Mouse (Mus musculus) CH12.LX (cell line): ENCODE data around the gene Magi2. TPM values are rescaled to one million over a fixed set of nuclear protein-coding genes. Genes with fewer than 3 reads are reported as not detected.

Source experiments
- DNase-seq: peaks from one replicate; pipeline ENCODE4 v3.0.0-alpha.2; 2013; ENCODE audit errors: extremely low read depth
- H3K27ac ChIP-seq: 2 replicates; pipeline ENCODE4 v1.5.1; 2012; ENCODE audit warnings: low read depth, mild to moderate bottlenecking, control low read depth, moderate library complexity; ENCODE audit not compliant: insufficient read depth
- H3K27me3 ChIP-seq: replicated peaks from 2 replicates; pipeline ENCODE3; 2012; ENCODE audit warnings: inconsistent platforms
- H3K36me3 ChIP-seq, 2 experiments: replicated peaks in 1 of 2; 2 replicates each; pipeline versions ENCODE3 to v1.6.1; 2012; ENCODE audit warnings: inconsistent platforms in 1 of 2, low read length in 1 of 2, mild to moderate bottlenecking in 1 of 2, mixed read lengths in 1 of 2, moderate library complexity in 1 of 2; ENCODE audit not compliant: control insufficient read depth in 1 of 2, insufficient read depth in 1 of 2
- H3K4me1 ChIP-seq, 2 experiments: 2 replicates each; pipeline ENCODE4 v1.6.1; 2012; ENCODE audit warnings: inconsistent platforms in 1 of 2, moderate library complexity in 1 of 2; ENCODE audit not compliant: insufficient read depth in 2 of 2, control insufficient read depth in 1 of 2
- H3K4me2 ChIP-seq: 2 replicates; pipeline ENCODE4 v1.6.1; 2012; ENCODE audit warnings: low read depth, mild to moderate bottlenecking, control low read depth; ENCODE audit not compliant: poor library complexity, insufficient read depth, severe bottlenecking
- H3K4me3 ChIP-seq, 3 experiments: fragments of 150-350 bp in 1 of 3; sonication (generic) in 1 of 3; replicated peaks in 1 of 3; 2 replicates each; pipeline versions ENCODE3 to v1.5.1; 2011 to 2012; ENCODE audit warnings: low read depth in 2 of 3, low read length in 2 of 3, mild to moderate bottlenecking in 2 of 3, moderate library complexity in 2 of 3, control low read depth in 1 of 3, improper control_type of control experiment in 1 of 3, inconsistent platforms in 1 of 3, mixed read lengths in 1 of 3; ENCODE audit not compliant: poor library complexity in 1 of 3
- H3K79me2 ChIP-seq: replicated peaks from 2 replicates; pipeline ENCODE4 v1.6.1; 2012; ENCODE audit warnings: mild to moderate bottlenecking, moderate library complexity; ENCODE audit not compliant: control insufficient read depth, poor library complexity, insufficient read depth, severe bottlenecking; ENCODE audit errors: extremely low read depth
- H3K9ac ChIP-seq: 2 replicates; pipeline ENCODE4 v1.6.1; 2012; ENCODE audit warnings: low read depth, mild to moderate bottlenecking, control low read depth, moderate library complexity; ENCODE audit not compliant: insufficient read depth
- H3K9me3 ChIP-seq: replicated peaks from 2 replicates; pipeline ENCODE3; 2012; ENCODE audit warnings: low read length, inconsistent platforms, mixed read lengths
- CHD1 ChIP-seq: IDR thresholded peaks from 2 replicates; pipeline ENCODE4 v1.6.1; 2012; ENCODE audit warnings: low read depth, low read length, improper control_type of control experiment, inconsistent platforms
- CTCF ChIP-seq, 2 experiments: IDR thresholded peaks in 1 of 2; conservative IDR thresholded peaks in 1 of 2; 2 replicates each; pipeline ENCODE4 v1.5.1; 2011 to 2012; ENCODE audit warnings: low read depth in 2 of 2, low read length in 2 of 2, improper control_type of control experiment in 1 of 2, inconsistent platforms in 1 of 2, mild to moderate bottlenecking in 1 of 2, moderate library complexity in 1 of 2
- E2F4 ChIP-seq: IDR thresholded peaks from 2 replicates; pipeline ENCODE4 v1.6.1; 2011; ENCODE audit warnings: low read depth, low read length, improper control_type of control experiment; ENCODE audit not compliant: insufficient replicate concordance
- ELF1 ChIP-seq: IDR thresholded peaks from 2 replicates; pipeline ENCODE4 v1.6.1; 2014; ENCODE audit warnings: low read depth, mild to moderate bottlenecking, inconsistent platforms, low read length, improper control_type of control experiment
- EP300 ChIP-seq: IDR thresholded peaks from 2 replicates; pipeline ENCODE4 v1.6.1; 2011; ENCODE audit warnings: low read length, improper control_type of control experiment
- IRF4 ChIP-seq: IDR thresholded peaks from 2 replicates; pipeline ENCODE4 v1.6.1; 2014; ENCODE audit warnings: low read depth, mild to moderate bottlenecking, inconsistent platforms, low read length, improper control_type of control experiment
- MAX ChIP-seq: IDR thresholded peaks from 2 replicates; pipeline ENCODE4 v1.6.1; 2011; ENCODE audit warnings: low read length, improper control_type of control experiment
- MAZ ChIP-seq: IDR thresholded peaks from 2 replicates; pipeline ENCODE4 v1.6.1; 2012; ENCODE audit warnings: low read depth, mild to moderate bottlenecking, inconsistent platforms, low read length, improper control_type of control experiment, moderate library complexity
- NELFE ChIP-seq: IDR thresholded peaks from 2 replicates; pipeline ENCODE4 v1.6.1; 2011; ENCODE audit warnings: low read depth, low read length, improper control_type of control experiment
- NRF1 ChIP-seq: IDR thresholded peaks from 2 replicates; pipeline ENCODE4 v1.6.1; 2014; ENCODE audit warnings: low read depth, mild to moderate bottlenecking, inconsistent platforms, low read length, improper control_type of control experiment, moderate library complexity
- POLR2A ChIP-seq: IDR thresholded peaks from 2 replicates; pipeline ENCODE4 v1.6.1; 2011; ENCODE audit warnings: low read depth, mild to moderate bottlenecking, improper control_type of control experiment, low read length
- POLR2AphosphoS2 ChIP-seq: IDR thresholded peaks from 2 replicates; pipeline ENCODE4 v1.6.1; 2011; ENCODE audit warnings: low read depth, low read length, improper control_type of control experiment
- RCOR1 ChIP-seq: conservative IDR thresholded peaks from 2 replicates; pipeline ENCODE4 v1.6.1; 2012; ENCODE audit warnings: low read depth, mild to moderate bottlenecking, inconsistent platforms, low read length, improper control_type of control experiment
- SMC3 ChIP-seq: IDR thresholded peaks from 2 replicates; pipeline ENCODE4 v1.6.1; 2011; ENCODE audit warnings: low read depth, low read length, improper control_type of control experiment
- TCF12 ChIP-seq: IDR thresholded peaks from 2 replicates; pipeline ENCODE4 v1.6.1; 2014; ENCODE audit warnings: low read depth, mild to moderate bottlenecking, inconsistent platforms, low read length, improper control_type of control experiment
- USF1 ChIP-seq: IDR thresholded peaks from 2 replicates; pipeline ENCODE4 v1.6.1; 2014; ENCODE audit warnings: low read depth, mild to moderate bottlenecking, inconsistent platforms, low read length, improper control_type of control experiment
- ZC3H11A ChIP-seq: IDR thresholded peaks from 2 replicates; pipeline ENCODE4 v1.6.1; 2012; ENCODE audit warnings: low read depth, mild to moderate bottlenecking, inconsistent platforms, low read length, improper control_type of control experiment
- ZKSCAN1 ChIP-seq: IDR thresholded peaks from 2 replicates; pipeline ENCODE4 v1.6.1; 2012; ENCODE audit warnings: low read depth, inconsistent platforms, low read length, improper control_type of control experiment, borderline replicate concordance
- ZNF384 ChIP-seq: IDR thresholded peaks from 2 replicates; pipeline ENCODE4 v1.6.1; 2012; ENCODE audit warnings: low read depth, low read length, improper control_type of control experiment, inconsistent platforms
- dilution Hi-C: fragments of 300-500 bp; cut with MboI; formaldehyde crosslinking; loops from 2 replicates; pipeline ENCODE4 v1.14.3; 2020; ENCODE audit warnings: low sequenced_read_pairs; ENCODE audit not compliant: extremely low pct_unique_long_range_greater_than_20kb, extremely low pct_ligation_motif_present
- in situ Hi-C: fragments of 300-500 bp; cut with MboI; formaldehyde crosslinking; loops from 3 replicates; pipeline ENCODE4 v1.14.3; 2019; ENCODE audit warnings: low sequenced_read_pairs, low pct_ligation_motif_present, low pct_unique_long_range_greater_than_20kb, mixed read lengths
- polyA plus RNA-seq: library from polyadenylated mRNA; unstranded; fragments of >175 nt; gene quantifications from 2 replicates; pipeline ENCODE4 v1.2.1, GENCODE M21; 2012; ENCODE audit warnings: low read depth; ENCODE audit not compliant: insufficient read length
- total RNA-seq, 2 experiments: library from RNA; depleted of rRNA; stranded (reverse); fragments of 300-350 nt in 1 of 2; fragments of >200 nt in 1 of 2; gene quantifications; 2 replicates each; pipeline ENCODE4 v1.2.3; 2012 to 2014

Gene Magi2
- total and polyA plus RNA-seq, 3 experiments, result 0.37 to 0.63 (median 0.42) TPM

- Histone ChIP-seq H3K27ac (no peak overlapping the region), H3K36me3 (no peaks in the 10 kb centered on the region), H3K9ac (no peak overlapping the region), H3K27me3 (no peaks in the 10 kb centered on the region), H3K4me3 (no peak overlapping the region), H3K9me3 (no peaks in the 10 kb centered on the region), H3K4me1 (no peaks in the 10 kb centered on the region), H3K79me2 (no peaks in the 10 kb centered on the region), H3K4me2 (no peak overlapping the region)
- TF ChIP-seq E2F4 (no peak), ZKSCAN1 (no peak), TCF12 (no peak), POLR2A (no peak), ELF1 (no peak)
- in situ Hi-C loops (no loop called here), dilution Hi-C loops (no loop called here)
- no peak for DNase-seq
These were observed 1067.7 kb downstream of the Magi2 start for GRCm38 (mm10) chr5:20294521-20294920.

GRCm38 (mm10) chr5:20299816-20300215 is 1073.0 kb downstream of the Magi2 start:
- Histone ChIP-seq H3K36me3 (no peaks in the 10 kb centered on the region), H3K4me2 (no peak overlapping the region), H3K4me1 (no peaks in the 10 kb centered on the region; a peak in 1 of 4 replicates), H3K79me2 (no peaks in the 10 kb centered on the region), H3K4me3 (no peak overlapping the region), H3K27ac (no peak overlapping the region)
- dilution Hi-C loops, result no loop called here
- no peak for DNase-seq
- TF ChIP-seq ZNF384, result no peak
- no peak for TF ChIP-seq USF1
- no peak for TF ChIP-seq IRF4
- TF ChIP-seq, all 38 proteins: peak for 0
- in situ Hi-C loops, result no loop called here
- Histone ChIP-seq H3K9ac (no peak overlapping the region), H3K9me3 (no peaks in the 10 kb centered on the region), H3K27me3 (no peaks in the 10 kb centered on the region)

GRCm38 (mm10) chr5:20303056-20303965 is 1076.5 kb downstream of the Magi2 start:
- no peak for DNase-seq
- Histone ChIP-seq H3K4me2 (no peak overlapping the region), H3K27ac (no peak overlapping the region), H3K4me1 (no peaks in the 10 kb centered on the region; a peak in 1 of 4 replicates), H3K27me3 (no peaks in the 10 kb centered on the region), H3K4me3 (no peak overlapping the region), H3K9me3 (no peaks in the 10 kb centered on the region), H3K36me3 (no peaks in the 10 kb centered on the region), H3K79me2 (no peaks in the 10 kb centered on the region), H3K9ac (no peak overlapping the region)
- TF ChIP-seq ZKSCAN1, result no peak
- TF ChIP-seq SMC3, result no peak
- TF ChIP-seq NRF1, result no peak
- no peak for TF ChIP-seq POLR2AphosphoS2
- no peak for TF ChIP-seq MAZ
- no peak for TF ChIP-seq MAX
- no peak for TF ChIP-seq RCOR1
- TF ChIP-seq IRF4, result no peak
- no peak for TF ChIP-seq TCF12
- TF ChIP-seq E2F4, result no peak
- TF ChIP-seq USF1, result no peak
- TF ChIP-seq CHD1, result no peak
- no peak for TF ChIP-seq NELFE
- no peak for TF ChIP-seq POLR2A
- no peak for TF ChIP-seq CTCF (conservative IDR thresholded peaks at IDR 0.05 in 1 of 2, IDR thresholded peaks at IDR 0.05 in 1 of 2; ENCODE audit: low read depth in 2 of 2, low read length in 2 of 2)
- TF ChIP-seq EP300, result no peak
- no peak for TF ChIP-seq ZC3H11A
- no peak for TF ChIP-seq ZNF384
- in situ Hi-C loops, result no loop called here
- dilution Hi-C loops, result no loop called here
